Mouse (Mus musculus) kidney, postnatal 0 days (tissue): ENCODE results near the gene Cyp26b1. TPM values are rescaled to one million over a fixed set of nuclear protein-coding genes. Genes with fewer than 3 reads are reported as not detected.

Experiments
- ATAC-seq: fragments of 200-750 bp; cut with Nextera tagmentation; replicated peaks from 2 replicates; pipeline ENCODE4 v1.8.0; 2017; ENCODE audit warnings: low read depth, moderate number of reproducible peaks, moderate TSS enrichment, moderate library complexity; ENCODE audit not compliant: low FRiP score
- DNase-seq: peaks from one replicate; pipeline ENCODE4 v3.0.0-alpha.2; 2016; ENCODE audit warnings: low spot score
- H3K27ac ChIP-seq: fragments of 300-500 bp; sonication (generic); 2 replicates; pipeline ENCODE4 v1.5.1; 2014; ENCODE audit warnings: mild to moderate bottlenecking
- H3K27me3 ChIP-seq: fragments of 300-500 bp; sonication (generic); 2 replicates; pipeline ENCODE4 v1.6.1; 2014; ENCODE audit warnings: low read length, mixed read lengths; ENCODE audit not compliant: insufficient read depth
- H3K36me3 ChIP-seq: fragments of 300-500 bp; sonication (generic); 2 replicates; pipeline ENCODE4 v1.6.1; 2014; ENCODE audit warnings: low read length, mixed read lengths; ENCODE audit not compliant: insufficient read depth
- H3K4me1 ChIP-seq: fragments of 300-500 bp; sonication (generic); replicated peaks from 2 replicates; pipeline ENCODE4 v1.6.1; 2014; ENCODE audit warnings: antibody characterized with exemption, low read length, mixed read lengths; ENCODE audit not compliant: insufficient read depth
- H3K4me2 ChIP-seq: fragments of 300-500 bp; sonication (generic); 2 replicates; pipeline ENCODE4 v1.6.1; 2014; ENCODE audit warnings: mild to moderate bottlenecking, low read length, moderate library complexity, mixed read lengths
- H3K4me3 ChIP-seq: fragments of 300-500 bp; sonication (generic); replicated peaks from 2 replicates; pipeline ENCODE4 v1.5.1; 2014; ENCODE audit warnings: low read depth, low read length
- H3K9ac ChIP-seq: fragments of 300-500 bp; sonication (generic); 2 replicates; pipeline ENCODE4 v1.6.1; 2014; ENCODE audit warnings: low read depth, low read length
- H3K9me3 ChIP-seq: fragments of 300-500 bp; sonication (generic); replicated peaks from 2 replicates; pipeline ENCODE4 v1.6.1; 2016; ENCODE audit warnings: low read length, inconsistent platforms, mixed read lengths
- CTCF ChIP-seq: IDR thresholded peaks from 2 replicates; pipeline ENCODE4 v1.5.1; 2016; ENCODE audit warnings: antibody characterized with exemption, low read depth, mild to moderate bottlenecking, moderate library complexity
- WGBS: fragments of 180-500 bp; shearing (Covaris S2); extraction: QIAGEN DNeasy Blood & Tissue Kit; methylation state at CpG from one replicate; pipeline ENCODE4 v1.1.7; 2014; 5-methylcytosine and 5-hydroxymethylcytosine counted together
- polyA plus RNA-seq: library from polyadenylated mRNA; unstranded; fragments of >200 nt; fragmentation: Nextera tagmentation; extraction: Ambion mirVana; gene quantifications from 2 replicates; pipeline ENCODE4 v1.2.1, GENCODE M21; 2015

Gene Cyp26b1
- polyA plus RNA-seq, 1 experiment from 2014 or later = 2.9 TPM

DNA sequence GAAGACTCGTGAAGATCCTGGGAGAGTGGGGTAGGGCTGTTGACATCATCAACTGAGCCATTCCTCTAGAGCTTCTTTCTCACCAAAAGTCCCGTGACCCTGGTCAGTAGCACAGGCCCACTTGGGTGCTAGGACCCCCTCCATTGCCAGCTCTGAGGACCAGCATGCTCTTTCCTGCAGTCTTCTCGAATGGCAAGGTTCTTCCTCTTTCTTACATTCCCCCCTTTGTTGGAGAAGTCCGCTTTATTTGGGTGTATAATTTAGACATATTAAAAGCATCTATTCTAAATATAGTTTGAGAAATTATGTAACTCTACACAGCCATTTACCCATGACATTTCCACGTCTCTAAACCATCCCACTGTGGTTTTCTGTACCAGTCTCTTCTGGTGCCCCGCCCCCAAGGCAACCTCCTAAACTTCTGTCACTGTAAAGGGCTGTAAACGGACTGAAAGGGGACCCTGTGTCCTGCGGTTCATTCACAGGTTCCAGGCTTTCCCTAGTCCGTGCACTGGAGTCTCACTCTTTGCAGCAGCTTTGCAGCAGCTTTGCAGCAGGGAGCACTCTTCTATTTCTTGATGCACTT, 43.8 kb downstream of the Cyp26b1 start:
- TF ChIP-seq CTCF = no peak
- WGBS = 65% methylated on average over 9 of the region's 9 CpGs
- no peak for ATAC-seq
- Histone ChIP-seq H3K4me2 (no peak overlapping the region), H3K36me3 (no peaks in the 10 kb centered on the region), H3K27ac (no peak overlapping the region), H3K27me3 (no peaks in the 10 kb centered on the region), H3K9ac (no peak overlapping the region), H3K4me1 (no peaks in the 10 kb centered on the region), H3K9me3 (no peaks in the 10 kb centered on the region), H3K4me3 (no peak overlapping the region)
- DNase-seq = no peak

DNA sequence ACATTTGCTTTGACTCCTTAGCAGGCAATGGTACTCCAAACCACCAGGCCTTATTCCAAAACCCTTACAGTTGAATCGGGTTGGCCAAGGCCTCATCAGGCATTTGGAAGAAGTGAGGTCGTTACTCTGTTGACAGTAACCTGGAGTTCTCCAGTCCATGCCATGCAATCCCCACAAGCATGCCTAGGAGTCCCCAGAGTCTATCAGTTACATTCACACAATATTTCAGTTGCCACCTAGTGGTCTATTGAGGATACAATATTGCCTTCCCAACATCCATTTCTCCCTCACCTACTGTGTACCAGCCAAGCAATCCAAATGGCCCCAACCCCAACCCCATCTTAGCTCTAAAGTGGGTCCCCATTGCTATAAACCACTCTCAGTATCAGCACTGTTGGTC, 48.3 kb downstream of the Cyp26b1 start:
- H3K27ac ChIP-seq = no peak overlapping the region
- no peaks in the 10 kb centered on the region for H3K9me3 ChIP-seq
- H3K4me2 ChIP-seq = no peak overlapping the region
- no peaks in the 10 kb centered on the region for H3K27me3 ChIP-seq
- TF ChIP-seq CTCF = peak; percentile 56; the same call in 1 of the 2 replicates
- no peak overlapping the region for H3K9ac ChIP-seq
- DNase-seq (peak; percentile 14), ATAC-seq (no peak)
- WGBS = 73% methylated on average over 2 of the region's 2 CpGs
- no peak overlapping the region for H3K4me3 ChIP-seq
- H3K4me1 ChIP-seq = no peaks in the 10 kb centered on the region
- H3K36me3 ChIP-seq = no peaks in the 10 kb centered on the region

DNA sequence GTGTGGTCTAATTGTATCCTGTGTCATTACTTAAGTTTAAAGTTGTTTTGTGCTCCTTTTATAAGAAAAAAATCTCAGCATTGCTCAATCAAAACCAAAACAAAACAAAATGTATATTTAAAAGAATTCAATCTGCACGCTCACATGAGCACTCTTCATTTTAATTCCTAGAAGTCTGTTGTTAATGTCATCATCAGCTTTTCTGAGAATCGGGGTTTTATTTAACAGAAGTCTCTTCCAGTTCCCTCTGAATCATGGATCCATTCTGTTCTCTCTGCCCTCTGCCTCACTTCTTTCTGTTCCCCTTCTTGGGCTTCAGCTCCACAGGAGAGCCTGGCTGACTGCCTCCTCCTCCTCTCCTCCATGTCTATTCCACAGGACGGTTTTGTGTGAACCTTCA, 49.3 kb downstream of the Cyp26b1 start:
- H3K27ac ChIP-seq = no peak overlapping the region
- H3K9ac ChIP-seq = no peak overlapping the region
- H3K4me1 ChIP-seq = no peaks in the 10 kb centered on the region
- no peak overlapping the region for H3K4me2 ChIP-seq
- H3K36me3 ChIP-seq = no peaks in the 10 kb centered on the region
- H3K4me3 ChIP-seq = no peak overlapping the region
- H3K27me3 ChIP-seq = no peaks in the 10 kb centered on the region
- no peak for TF ChIP-seq CTCF
- no peak for DNase-seq
- 62% methylated on average over 3 of the region's 3 CpGs for WGBS
- no peaks in the 10 kb centered on the region for H3K9me3 ChIP-seq
- no peak for ATAC-seq

DNA sequence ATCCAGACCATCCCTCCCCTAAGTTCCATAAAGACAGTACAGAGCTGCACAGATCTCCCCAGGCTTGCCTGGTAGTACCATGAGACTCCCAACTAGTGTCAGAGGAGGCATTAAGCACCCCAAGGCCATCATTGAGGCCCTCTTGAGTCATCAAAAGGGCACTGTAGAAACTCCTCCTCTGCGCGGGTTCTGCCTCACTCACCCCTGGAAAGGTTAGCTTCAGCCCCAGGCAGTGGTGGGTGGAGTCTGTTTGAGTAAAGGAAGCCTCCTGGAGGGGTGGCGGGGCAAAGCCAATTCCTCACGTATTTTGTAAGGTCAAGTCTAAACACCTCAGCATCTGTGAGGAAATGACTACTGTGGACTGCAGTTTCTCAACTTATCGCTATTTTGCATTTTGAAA, 50.2 kb downstream of the Cyp26b1 start:
- no peak overlapping the region for H3K27ac ChIP-seq
- H3K27me3 ChIP-seq = no peaks in the 10 kb centered on the region
- H3K9ac ChIP-seq = no peak overlapping the region
- ATAC-seq (no peak), DNase-seq (no peak)
- TF ChIP-seq CTCF = no peak
- no peak overlapping the region for H3K4me2 ChIP-seq
- no peaks in the 10 kb centered on the region for H3K4me1 ChIP-seq
- no peaks in the 10 kb centered on the region for H3K36me3 ChIP-seq
- no peaks in the 10 kb centered on the region for H3K9me3 ChIP-seq
- no peak overlapping the region for H3K4me3 ChIP-seq
- WGBS = 34% methylated on average over 5 of the region's 5 CpGs

DNA sequence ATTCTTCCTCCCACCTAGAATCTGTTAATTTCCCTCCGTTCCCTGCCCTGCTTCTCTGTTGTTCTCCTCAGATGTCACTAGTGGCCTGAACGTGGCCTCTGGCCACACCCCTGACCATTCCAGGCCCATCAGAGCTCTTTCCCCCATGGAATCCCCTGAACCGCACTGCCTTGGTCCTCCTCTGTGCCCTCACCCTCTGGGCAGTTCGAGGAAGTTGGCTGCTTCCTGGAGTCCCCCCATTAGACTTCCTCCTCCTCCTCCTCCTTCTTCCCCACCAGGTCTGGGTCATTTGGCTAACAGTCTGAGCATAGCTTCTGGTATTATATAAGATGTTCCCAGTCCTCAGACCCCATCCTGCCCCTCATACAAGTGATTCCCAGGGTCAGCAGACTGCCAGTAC, 53.8 kb downstream of the Cyp26b1 start:
- no peak overlapping the region for H3K4me2 ChIP-seq
- no peak overlapping the region for H3K27ac ChIP-seq
- 19% methylated on average over 4 of the region's 4 CpGs for WGBS
- no peaks in the 10 kb centered on the region for H3K36me3 ChIP-seq
- no peak for TF ChIP-seq CTCF
- H3K9ac ChIP-seq = no peak overlapping the region
- DNase-seq (no peak), ATAC-seq (no peak)
- no peaks in the 10 kb centered on the region for H3K4me1 ChIP-seq
- H3K4me3 ChIP-seq = no peak overlapping the region
- no peaks in the 10 kb centered on the region for H3K9me3 ChIP-seq
- H3K27me3 ChIP-seq = no peaks in the 10 kb centered on the region

DNA sequence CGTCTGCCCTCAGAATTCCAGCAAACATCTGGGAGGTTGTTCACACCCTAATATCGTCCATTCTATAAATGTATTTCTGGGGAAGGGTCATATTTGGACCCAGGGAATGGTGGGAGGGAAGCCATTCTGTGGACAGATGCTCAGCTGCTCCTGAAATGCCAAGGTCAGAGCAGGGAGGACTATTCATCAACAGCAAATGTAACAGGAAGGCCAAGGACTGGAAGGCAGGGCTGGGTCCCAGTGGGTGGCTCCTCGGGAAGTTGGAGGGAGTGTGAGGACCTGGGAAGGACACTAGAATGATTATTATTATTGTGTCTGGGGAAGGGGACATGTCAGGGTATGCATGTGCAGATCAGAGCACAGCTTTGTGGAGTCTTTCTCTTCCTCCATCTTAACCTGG, 55.0 kb downstream of the Cyp26b1 start:
- H3K9me3 ChIP-seq = no peaks in the 10 kb centered on the region
- no peak overlapping the region for H3K27ac ChIP-seq
- DNase-seq (no peak), ATAC-seq (no peak)
- H3K9ac ChIP-seq = no peak overlapping the region
- no peaks in the 10 kb centered on the region for H3K36me3 ChIP-seq
- H3K4me2 ChIP-seq = no peak overlapping the region
- no peaks in the 10 kb centered on the region for H3K27me3 ChIP-seq
- TF ChIP-seq CTCF = no peak
- 68% methylated on average over 3 of the region's 3 CpGs for WGBS
- H3K4me1 ChIP-seq = no peaks in the 10 kb centered on the region
- H3K4me3 ChIP-seq = no peak overlapping the region

DNA sequence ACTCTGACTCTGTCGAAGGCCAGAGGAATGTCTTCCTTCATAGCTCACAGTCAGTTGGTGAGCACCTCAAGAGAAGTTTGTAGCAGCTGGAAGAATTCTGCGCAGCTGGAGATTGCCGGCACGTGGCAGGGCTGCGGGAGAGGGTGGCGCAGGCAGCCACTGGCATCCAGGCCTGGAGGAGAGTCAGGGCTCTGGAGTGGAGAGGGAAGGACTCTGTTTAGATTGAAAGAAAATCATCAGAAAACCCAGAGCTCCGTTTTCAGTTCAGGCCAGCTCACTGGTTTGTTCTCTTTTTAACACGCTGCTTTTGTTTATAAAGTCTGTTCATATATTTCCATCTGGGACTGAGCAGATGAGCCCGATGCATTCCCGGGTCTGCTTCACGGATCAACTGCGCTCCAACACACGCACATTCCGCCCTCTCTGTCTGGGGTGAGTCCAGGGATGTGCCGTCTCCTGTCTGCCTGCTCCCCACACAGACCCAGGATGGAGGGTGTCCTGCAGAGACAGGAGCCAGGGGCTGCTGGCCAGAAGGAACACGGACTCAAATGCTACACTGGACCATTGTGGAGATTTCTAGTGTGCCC, 56.0 kb downstream of the Cyp26b1 start:
- H3K36me3 ChIP-seq = no peaks in the 10 kb centered on the region
- DNase-seq = no peak
- no peak for ATAC-seq
- H3K27ac ChIP-seq = no peak overlapping the region
- no peak for TF ChIP-seq CTCF
- WGBS = 62% methylated on average over 16 of the region's 16 CpGs
- H3K9me3 ChIP-seq = no peaks in the 10 kb centered on the region
- no peak overlapping the region for H3K9ac ChIP-seq
- H3K4me3 ChIP-seq = no peak overlapping the region
- H3K4me1 ChIP-seq = no peaks in the 10 kb centered on the region
- H3K4me2 ChIP-seq = no peak overlapping the region
- H3K27me3 ChIP-seq = no peaks in the 10 kb centered on the region
